Mouse (Mus musculus): Measurements from ENCODE around the gene Galm. TPM values are rescaled to one million over a fixed set of nuclear protein-coding genes. Genes with fewer than 3 reads are reported as not detected.

Galm gene
- polyA plus RNA-seq, 1 experiment from 2014 or later = 12.9 TPM

DNA sequence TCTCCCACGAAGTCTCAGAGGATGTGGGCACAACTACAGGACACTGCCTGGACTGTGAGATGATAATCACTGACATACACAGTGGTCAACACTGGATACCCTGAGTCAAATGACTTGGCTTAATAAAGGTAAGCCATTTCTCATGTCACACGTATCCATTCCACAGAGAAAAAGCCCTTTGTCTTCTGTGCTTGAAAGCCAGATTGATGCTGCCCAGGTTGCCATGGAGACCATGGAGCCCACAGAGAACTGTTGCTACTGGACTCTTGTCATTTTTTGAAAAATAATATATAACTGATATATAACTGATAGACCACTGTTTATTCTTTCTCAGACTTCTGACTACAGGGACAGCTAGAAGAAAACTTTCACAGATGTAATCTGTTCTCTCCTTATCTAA, 30.1 kb upstream of the Galm start:
- ATAC-seq (ENCODE audit: insufficient number of reproducible peaks, low FRiP score, low TSS enrichment, low read depth) = no peak
- H3K9me3 ChIP-seq = no peaks in the 10 kb centered on the region
- H3K4me2 ChIP-seq = no peak overlapping the region
- H3K36me3 ChIP-seq = no peaks in the 10 kb centered on the region
- peaks cover 8% of the 10 kb centered on the region for H3K4me1 ChIP-seq
- WGBS = 52% methylated on average over 2 of the region's 2 CpGs
- H3K9ac ChIP-seq = no peak overlapping the region
- no peak overlapping the region for H3K4me3 ChIP-seq
- H3K27me3 ChIP-seq = no peaks in the 10 kb centered on the region
- H3K27ac ChIP-seq = no peak overlapping the region

DNA sequence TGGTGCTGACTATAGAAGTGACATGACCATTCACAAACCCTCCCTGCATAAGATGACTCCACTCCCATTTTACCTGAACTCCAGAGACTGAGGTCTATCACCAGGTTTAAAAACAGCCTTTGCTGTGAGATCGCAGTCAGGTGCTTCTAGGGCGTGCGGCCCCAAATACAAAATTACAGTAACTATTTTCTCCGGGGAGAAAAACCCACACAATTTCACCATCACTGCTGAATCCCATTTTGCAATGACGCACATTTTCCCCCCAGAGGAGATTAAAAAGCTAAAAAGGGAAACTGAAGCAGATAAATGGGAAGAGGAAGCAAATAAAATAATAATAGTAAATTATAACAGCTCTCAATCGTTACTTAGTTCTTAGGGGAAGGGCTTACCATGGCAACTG, 27.4 kb upstream of the Galm start:
- Histone ChIP-seq H3K4me3 (no peak overlapping the region), H3K36me3 (no peaks in the 10 kb centered on the region), H3K27ac (no peak overlapping the region), H3K9me3 (no peaks in the 10 kb centered on the region), H3K4me1 (peaks cover 8% of the 10 kb centered on the region), H3K4me2 (no peak overlapping the region), H3K9ac (no peak overlapping the region), H3K27me3 (no peaks in the 10 kb centered on the region)
- WGBS = 79% methylated on average over 6 of the region's 6 CpGs
- ATAC-seq (ENCODE audit: insufficient number of reproducible peaks, low FRiP score, low TSS enrichment, low read depth) = no peak

DNA sequence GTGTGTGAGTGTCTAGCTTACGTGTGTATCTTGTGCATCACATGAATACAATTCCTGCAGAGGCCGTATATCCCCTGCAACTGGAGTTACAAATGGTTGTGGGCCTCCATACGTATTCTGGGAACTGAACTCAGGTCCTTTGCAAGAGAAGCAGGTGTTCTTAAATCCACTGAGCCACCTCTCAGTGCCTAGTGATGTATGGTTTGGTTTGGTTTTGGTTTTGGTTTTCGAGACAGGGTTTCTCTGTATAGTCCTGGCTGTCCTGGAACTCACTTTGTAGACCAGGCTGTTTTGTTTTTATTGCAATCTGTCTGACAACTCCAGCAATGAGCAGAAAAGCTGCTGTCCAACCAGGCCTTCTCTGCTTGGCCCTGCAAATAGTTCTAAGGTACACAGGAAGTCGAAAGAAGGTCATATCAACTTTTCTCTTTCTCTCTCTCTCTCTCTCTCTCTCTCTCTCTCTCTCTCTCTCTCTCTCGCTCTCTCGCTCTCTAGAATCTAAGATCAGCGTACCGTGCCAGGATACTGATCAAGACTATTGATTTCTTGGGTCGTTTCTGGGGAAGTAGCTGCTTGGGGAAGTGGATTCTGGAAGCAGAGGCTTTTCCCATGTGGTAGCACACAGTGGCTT, 21.8 kb upstream of the Galm start:
- no peak overlapping the region for H3K4me3 ChIP-seq
- WGBS = 82% methylated on average over 10 of the region's 10 CpGs
- H3K27ac ChIP-seq = no peak overlapping the region
- no peaks in the 10 kb centered on the region for H3K4me1 ChIP-seq
- no peaks in the 10 kb centered on the region for H3K27me3 ChIP-seq
- no peak overlapping the region for H3K9ac ChIP-seq
- ATAC-seq (ENCODE audit: insufficient number of reproducible peaks, low FRiP score, low TSS enrichment, low read depth) = no peak
- no peak overlapping the region for H3K4me2 ChIP-seq
- no peaks in the 10 kb centered on the region for H3K36me3 ChIP-seq
- H3K9me3 ChIP-seq = no peaks in the 10 kb centered on the region

DNA sequence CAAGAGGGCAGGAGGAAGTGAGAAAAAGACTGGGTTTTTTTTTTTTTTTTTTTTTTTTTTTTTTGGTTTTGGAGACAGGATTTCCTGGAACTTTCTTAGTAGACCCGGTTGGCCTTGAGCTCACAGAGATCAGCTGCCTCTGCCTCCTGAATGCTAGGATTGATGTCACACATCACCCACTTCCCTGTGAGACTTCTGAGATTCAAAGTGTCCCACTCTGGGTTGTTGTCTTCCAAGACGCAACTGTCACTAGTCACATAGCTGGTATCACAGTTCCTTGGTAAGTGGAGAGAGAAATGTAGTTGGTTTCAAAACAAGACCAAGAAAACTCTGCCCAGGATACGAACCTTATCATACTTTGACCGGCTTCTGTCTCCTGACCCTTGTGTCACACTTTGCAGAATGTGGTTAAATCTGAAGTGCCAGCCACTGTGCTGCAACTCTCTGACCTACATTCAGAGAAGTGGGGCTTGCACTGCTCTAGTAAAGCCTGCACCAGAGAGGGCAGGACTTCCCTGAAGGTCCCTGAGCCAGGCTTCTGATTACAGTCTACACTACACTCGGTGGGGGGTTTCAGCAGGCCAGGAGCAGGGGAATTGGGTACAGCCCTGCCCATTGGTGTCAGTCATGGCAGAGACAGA, 14.5 kb upstream of the Galm start:
- 82% methylated on average over 5 of the region's 5 CpGs for WGBS
- H3K4me3 ChIP-seq = no peak overlapping the region

DNA sequence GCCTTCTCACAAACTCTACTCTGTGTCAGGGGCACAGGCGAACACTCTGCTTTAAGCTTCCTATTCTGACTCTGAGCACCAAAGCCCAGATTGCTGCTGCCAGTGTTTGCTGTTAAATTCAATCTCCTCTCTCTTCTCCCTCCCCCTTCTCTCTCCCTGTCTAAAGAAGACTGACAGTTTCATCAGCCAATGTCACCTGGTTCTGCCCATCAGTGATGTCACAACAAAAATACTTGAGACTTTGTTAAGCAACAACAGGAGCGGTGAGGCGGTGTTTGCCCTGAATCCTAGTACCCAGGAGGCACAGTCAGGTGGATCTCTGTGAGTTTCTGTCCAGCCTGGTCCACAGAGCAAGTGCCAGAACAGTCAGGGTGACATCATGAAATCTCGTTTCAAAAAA, 13.8 kb upstream of the Galm start:
- whole genome bisulfite sequencing = 85% methylated on average over 4 of the region's 4 CpGs
- Histone ChIP-seq H3K27ac (no peak overlapping the region), H3K27me3 (no peaks in the 10 kb centered on the region), H3K4me3 (no peak overlapping the region), H3K4me1 (no peaks in the 10 kb centered on the region), H3K9ac (no peak overlapping the region), H3K4me2 (no peak overlapping the region), H3K9me3 (no peaks in the 10 kb centered on the region), H3K36me3 (no peaks in the 10 kb centered on the region)
- no peak for ATAC-seq (ENCODE audit: insufficient number of reproducible peaks, low FRiP score, low TSS enrichment, low read depth)

More for the DNA sequence above, 14.5 kb upstream of the Galm start:
- Histone ChIP-seq H3K9ac (no peak overlapping the region), H3K27me3 (no peaks in the 10 kb centered on the region), H3K36me3 (no peaks in the 10 kb centered on the region), H3K4me1 (no peaks in the 10 kb centered on the region), H3K27ac (no peak overlapping the region), H3K9me3 (no peaks in the 10 kb centered on the region), H3K4me2 (no peak overlapping the region)
- no peak for ATAC-seq (ENCODE audit: insufficient number of reproducible peaks, low FRiP score, low TSS enrichment, low read depth)

DNA sequence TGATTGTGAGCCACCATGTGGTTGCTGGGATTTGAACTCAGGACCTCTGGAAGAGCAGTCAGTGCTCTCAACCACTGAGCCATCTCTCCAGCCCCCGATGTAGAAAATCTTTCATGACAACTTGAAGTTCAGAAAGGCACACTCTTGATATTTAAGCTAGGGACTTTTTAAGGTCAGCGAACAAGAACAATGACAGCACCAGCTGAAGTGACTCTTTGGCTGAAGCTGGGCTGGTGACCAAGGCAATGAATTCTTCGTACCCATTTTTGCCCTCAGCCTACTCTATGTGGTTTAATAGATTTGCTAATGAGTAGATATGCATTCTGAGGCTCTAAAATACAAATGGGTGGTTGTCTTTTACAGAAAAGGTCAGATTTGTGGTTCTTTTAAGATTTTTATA, 6.9 kb upstream of the Galm start:
- H3K9me3 ChIP-seq = no peaks in the 10 kb centered on the region
- no peak for ATAC-seq (ENCODE audit: insufficient number of reproducible peaks, low FRiP score, low TSS enrichment, low read depth)
- no peaks in the 10 kb centered on the region for H3K36me3 ChIP-seq
- no peak overlapping the region for H3K4me3 ChIP-seq
- H3K4me2 ChIP-seq = no peak overlapping the region
- no peak overlapping the region for H3K9ac ChIP-seq
- H3K27me3 ChIP-seq = no peaks in the 10 kb centered on the region
- H3K27ac ChIP-seq = no peak overlapping the region
- 91% methylated on average over 3 of the region's 3 CpGs for WGBS
- H3K4me1 ChIP-seq = no peaks in the 10 kb centered on the region

DNA sequence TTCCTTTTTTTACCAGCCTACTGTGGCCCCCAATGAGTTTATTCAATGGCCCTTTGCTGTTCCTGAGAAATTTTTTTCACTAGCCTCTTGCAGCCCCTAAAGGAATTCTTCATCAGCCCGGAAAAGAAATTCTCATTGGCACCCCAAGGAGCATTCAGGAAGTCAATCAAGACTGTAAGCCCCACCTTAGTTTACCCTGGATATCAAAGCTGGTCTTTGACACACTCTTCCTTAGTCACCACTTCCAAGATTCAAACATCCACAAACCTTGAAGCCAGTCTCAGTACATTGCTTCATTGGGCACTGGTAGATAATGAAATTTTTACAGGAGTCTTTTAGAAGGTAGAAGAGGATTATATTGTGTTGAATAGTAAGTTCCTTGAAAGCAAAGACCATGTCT, 5.4 kb upstream of the Galm start:
- H3K36me3 ChIP-seq = no peaks in the 10 kb centered on the region
- no peaks in the 10 kb centered on the region for H3K27me3 ChIP-seq
- 54% methylated on average over 1 of the region's 1 CpGs for WGBS
- no peak overlapping the region for H3K27ac ChIP-seq
- no peak overlapping the region for H3K9ac ChIP-seq
- H3K4me2 ChIP-seq = no peak overlapping the region
- H3K4me1 ChIP-seq = no peaks in the 10 kb centered on the region
- no peak overlapping the region for H3K4me3 ChIP-seq
- ATAC-seq (ENCODE audit: insufficient number of reproducible peaks, low FRiP score, low TSS enrichment, low read depth) = no peak
- H3K9me3 ChIP-seq = no peaks in the 10 kb centered on the region

DNA sequence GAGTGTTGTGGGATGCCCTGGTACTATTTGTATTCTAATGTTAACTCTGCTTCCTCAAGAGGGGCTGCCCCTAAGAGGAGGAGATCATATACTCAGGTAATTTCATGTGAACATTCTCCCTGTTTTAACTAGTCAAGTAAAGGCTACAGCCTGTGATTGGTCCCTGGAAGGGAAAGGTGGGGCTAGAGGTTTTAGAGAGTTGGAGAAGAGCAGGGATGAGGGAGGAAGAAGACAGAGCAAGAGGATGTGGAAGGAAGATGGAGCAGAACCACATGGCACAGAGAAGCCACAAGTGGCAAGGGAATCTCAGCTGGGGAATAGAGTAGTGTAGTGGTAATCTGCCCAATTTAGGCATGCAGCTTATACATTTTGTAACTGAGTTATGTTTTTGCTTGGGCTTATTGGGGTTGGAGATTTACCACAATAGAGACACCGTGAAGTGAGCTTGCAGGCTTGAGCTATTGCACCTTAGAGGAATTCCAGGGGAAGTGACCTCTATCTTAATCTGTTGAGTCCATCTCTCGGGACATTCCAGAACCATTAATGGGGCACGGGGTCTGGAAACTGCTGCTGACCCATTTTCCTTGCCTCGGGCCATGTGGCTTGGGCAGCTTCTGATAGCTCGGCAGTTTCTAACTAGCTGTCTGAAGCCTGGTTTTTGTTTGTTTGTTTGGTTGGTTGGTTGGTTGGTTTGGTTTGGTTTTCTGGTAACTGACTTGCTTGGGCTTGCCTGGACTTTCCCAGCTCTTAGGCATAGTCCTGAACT, 2.1 kb upstream of the Galm start:
- H3K9me3 ChIP-seq = no peaks in the 10 kb centered on the region
- no peak overlapping the region for H3K9ac ChIP-seq
- peaks cover 9% of the 10 kb centered on the region for H3K4me1 ChIP-seq
- 70% methylated on average over 5 of the region's 5 CpGs for WGBS
- H3K36me3 ChIP-seq = no peaks in the 10 kb centered on the region
- H3K4me3 ChIP-seq = no peak overlapping the region
- H3K27me3 ChIP-seq = no peaks in the 10 kb centered on the region
- H3K4me2 ChIP-seq = no peak overlapping the region
- H3K27ac ChIP-seq = no peak overlapping the region
- ATAC-seq (ENCODE audit: insufficient number of reproducible peaks, low FRiP score, low TSS enrichment, low read depth) = no peak

DNA sequence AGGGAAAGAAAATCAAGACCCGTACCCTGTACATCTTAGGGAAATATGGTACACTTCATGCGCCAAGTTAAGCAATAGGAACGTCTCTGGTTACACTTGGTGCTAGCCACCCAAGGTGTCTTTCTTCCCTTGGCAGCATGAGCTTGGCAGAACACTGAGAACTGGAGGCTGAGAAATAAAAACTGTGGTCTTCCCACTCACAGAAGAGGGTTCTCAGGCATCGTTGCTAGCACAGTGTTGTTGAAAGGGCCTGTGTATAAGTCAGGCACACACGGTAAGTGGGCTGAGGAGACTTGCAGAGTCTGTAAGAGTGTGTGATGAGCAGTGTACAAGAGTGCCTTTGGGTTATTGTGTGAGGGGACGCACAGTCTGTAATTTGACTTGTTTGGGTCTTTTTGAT, 1.1 kb upstream of the Galm start:
- no peak overlapping the region for H3K27ac ChIP-seq
- WGBS = 77% methylated on average over 6 of the region's 6 CpGs
- H3K4me1 ChIP-seq = peaks cover 9% of the 10 kb centered on the region
- no peak overlapping the region for H3K4me2 ChIP-seq
- H3K9me3 ChIP-seq = no peaks in the 10 kb centered on the region
- H3K9ac ChIP-seq = no peak overlapping the region
- no peaks in the 10 kb centered on the region for H3K27me3 ChIP-seq
- ATAC-seq (ENCODE audit: insufficient number of reproducible peaks, low FRiP score, low TSS enrichment, low read depth) = no peak
- no peaks in the 10 kb centered on the region for H3K36me3 ChIP-seq
- H3K4me3 ChIP-seq = no peak overlapping the region

DNA sequence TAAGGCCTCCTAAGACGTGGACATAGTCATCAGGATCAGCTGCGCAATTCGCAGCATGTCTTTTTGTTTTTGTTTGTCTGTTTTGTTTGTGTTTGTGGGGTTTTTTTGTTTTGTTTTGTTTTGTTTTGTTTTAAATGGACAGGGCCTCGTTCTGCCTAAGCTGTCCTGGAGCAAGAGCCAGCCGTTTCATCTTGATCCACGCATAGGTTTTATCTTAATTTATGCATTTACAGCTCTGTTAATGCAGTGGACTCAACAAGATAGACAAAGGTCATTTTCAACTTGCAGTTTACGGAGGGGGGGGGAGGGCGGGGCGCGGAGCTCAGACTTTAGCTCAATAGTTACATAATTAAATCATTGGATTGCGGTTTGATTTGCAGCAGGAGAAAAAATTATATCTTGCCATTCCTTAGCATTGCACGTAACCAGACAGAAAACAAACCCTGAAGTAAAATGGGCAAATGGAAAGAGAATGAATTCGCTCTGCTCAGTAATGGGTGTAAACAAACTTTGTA, 1.3 kb downstream of the Galm start:
- H3K9ac ChIP-seq = no peak overlapping the region
- WGBS = 78% methylated on average over 13 of the region's 13 CpGs
- H3K36me3 ChIP-seq = no peaks in the 10 kb centered on the region
- no peak overlapping the region for H3K27ac ChIP-seq
- peaks cover 9% of the 10 kb centered on the region for H3K4me1 ChIP-seq
- no peaks in the 10 kb centered on the region for H3K9me3 ChIP-seq
- H3K4me2 ChIP-seq = peak overlapping the region; percentile 78; the same call in 1 of the 2 replicates
- no peaks in the 10 kb centered on the region for H3K27me3 ChIP-seq
- no peak for ATAC-seq (ENCODE audit: insufficient number of reproducible peaks, low FRiP score, low TSS enrichment, low read depth)
- no peak overlapping the region; the same call in 1 of the 2 replicates for H3K4me3 ChIP-seq

DNA sequence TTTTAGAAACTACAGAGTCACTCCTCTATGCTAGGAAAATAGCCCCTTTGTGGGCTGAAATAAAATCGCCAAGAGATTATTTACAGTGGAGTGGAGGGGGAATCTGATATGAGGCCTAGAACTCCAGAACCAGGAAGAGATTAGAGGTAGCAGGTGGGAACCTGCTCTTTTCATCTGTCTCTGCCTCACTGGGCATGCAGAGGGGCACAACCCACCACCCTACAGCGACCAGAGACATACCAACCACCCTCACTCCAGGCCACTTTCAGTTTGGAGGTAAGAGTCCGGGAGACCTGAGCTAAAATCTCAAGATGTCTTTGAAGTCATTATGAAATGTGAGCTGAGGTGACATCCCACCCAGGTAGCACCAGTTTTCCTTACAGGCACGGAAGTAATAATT, 2.1 kb downstream of the Galm start:
- Histone ChIP-seq H3K36me3 (no peaks in the 10 kb centered on the region), H3K4me1 (peaks cover 9% of the 10 kb centered on the region), H3K27ac (no peak overlapping the region), H3K9me3 (no peaks in the 10 kb centered on the region), H3K4me2 (no peak overlapping the region), H3K4me3 (no peak overlapping the region), H3K27me3 (no peaks in the 10 kb centered on the region), H3K9ac (no peak overlapping the region)
- 72% methylated on average over 4 of the region's 4 CpGs for WGBS
- ATAC-seq (ENCODE audit: insufficient number of reproducible peaks, low FRiP score, low TSS enrichment, low read depth) = no peak

DNA sequence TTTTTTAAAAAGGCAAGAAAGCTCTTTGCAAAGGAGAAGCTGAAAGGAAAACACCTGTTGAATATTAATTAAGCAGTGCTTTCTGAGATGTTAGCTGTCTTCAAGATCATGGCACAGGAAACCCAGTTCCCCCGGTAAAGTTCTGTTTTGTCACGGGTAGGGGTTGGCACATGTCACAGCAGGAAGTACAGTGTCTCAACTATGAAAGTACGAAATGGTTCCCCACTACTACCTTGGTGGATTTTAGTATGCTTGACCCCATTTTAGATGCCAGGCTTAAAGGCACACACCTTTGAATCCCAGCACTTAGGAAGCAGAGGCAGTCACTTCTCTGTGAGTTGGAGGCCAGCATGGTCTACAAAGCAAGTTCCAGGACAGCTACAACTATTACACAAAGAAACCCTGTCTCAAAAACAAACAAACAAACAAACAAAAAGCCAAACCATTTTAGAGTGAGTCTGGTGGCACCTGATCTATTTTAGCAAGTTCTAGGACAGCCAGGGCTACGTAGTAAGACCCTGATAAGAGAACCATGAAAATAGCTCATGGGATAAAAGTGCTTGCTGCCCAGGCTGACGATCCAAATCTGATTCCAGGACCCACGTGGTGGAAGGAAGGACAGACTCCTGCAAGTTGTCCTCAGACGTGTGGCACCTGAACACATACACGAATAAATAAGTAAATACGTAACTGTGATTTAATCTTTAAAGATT, 3.6 kb downstream of the Galm start:
- Histone ChIP-seq H3K4me3 (no peak overlapping the region), H3K9me3 (no peaks in the 10 kb centered on the region), H3K9ac (no peak overlapping the region), H3K4me2 (no peak overlapping the region), H3K36me3 (no peaks in the 10 kb centered on the region), H3K4me1 (peaks cover 9% of the 10 kb centered on the region), H3K27ac (no peak overlapping the region), H3K27me3 (no peaks in the 10 kb centered on the region)
- ATAC-seq (ENCODE audit: insufficient number of reproducible peaks, low FRiP score, low TSS enrichment, low read depth) = no peak
- WGBS = 77% methylated on average over 9 of the region's 9 CpGs
